Mouse (Mus musculus): ENCODE measurements around the gene Cyb5d1.

- TF ChIP-seq POLR2AphosphoS2 (IDR thresholded peaks at IDR 0.05; ENCODE audit: insufficient read length, low read depth) (peak; percentile 80), POLR2A (IDR thresholded peaks at IDR 0.05; ENCODE audit: insufficient read length, low read depth) (peak; percentile 54), CEBPB (IDR thresholded peaks at IDR 0.05; ENCODE audit: insufficient read depth, poor library complexity, severe bottlenecking) (no peak), E2F4 (IDR thresholded peaks at IDR 0.05; ENCODE audit: insufficient read depth) (no peak), MYOD1 (IDR thresholded peaks at IDR 0.05; ENCODE audit: control insufficient read depth in 1 of 3, insufficient read length in 2 of 3, low read depth in 2 of 3) (no peak), TCF12 (IDR thresholded peaks at IDR 0.05; ENCODE audit: insufficient read depth, poor library complexity, severe bottlenecking) (no peak), MAX (IDR thresholded peaks at IDR 0.05; ENCODE audit: low read depth) (no peak), USF1 (IDR thresholded peaks at IDR 0.05; ENCODE audit: low read depth) (no peak)
Measured at GRCm38 (mm10) chr11:69408541-69409377, 13.3 kb upstream of the Cyb5d1 start.

Measured in myocyte (in vitro differentiated cells).